Mouse (Mus musculus) adrenal gland (tissue): ENCODE results near the gene Camkk1.

Experiments
- intact Hi-C: fragments of 180-260 bp; cut with DNase I; formaldehyde crosslinking; loops from one replicate; pipeline ENCODE4 v1.15.1; 2025
- long read RNA-seq, 2 experiments: library from polyadenylated mRNA; unstranded; transcript quantifications; one replicate each; pipeline ENCODE4 v2.0.0; 2020; ENCODE audit warnings: borderline replicate concordance in 1 of 2; ENCODE audit not compliant: insufficient replicate concordance in 1 of 2

Gene Camkk1
- long read RNA-seq, experiment 1, partial matches to known transcripts, result 0 of 4 reads
- long read RNA-seq, experiment 1, other reads (novel, unspliced or antisense), result 2 of 4 reads
- long read RNA-seq, experiment 2, transcript Camkk1-201 (16 exons, 3,424 nt), result major isoform, 5 of 9 reads
- long read RNA-seq, experiment 2, partial matches to known transcripts, result 0 of 9 reads
- long read RNA-seq, experiment 2, other reads (novel, unspliced or antisense), result 4 of 9 reads

- intact Hi-C loops, result no loop called here
Observed at GRCm38 (mm10) chr11:73018471-73019146, at the start of gene Camkk1. Gene Camkk1, plus strand, starts transcription at chr11:73019008.

GRCm38 (mm10) chr11:72974995-72975503 is 43.8 kb upstream of the Camkk1 start:
- intact Hi-C loops, result no loop called here

GRCm38 (mm10) chr11:72982516-72982915 is 36.3 kb upstream of the Camkk1 start:
- intact Hi-C loops, result loop anchor here (5.0 kb wide), 2 partner anchors 40 to 55 kb away; no protein-coding TSS in a partner anchor

- intact Hi-C loops, result loop anchor here (5.0 kb wide), 2 partner anchors 41 to 56 kb away; no protein-coding TSS in a partner anchor
Observed at GRCm38 (mm10) chr11:72983283-72983682, 35.5 kb upstream of the Camkk1 start.

- intact Hi-C loops, result no loop called here
Observed at GRCm38 (mm10) chr11:72986745-72987144, 32.1 kb upstream of the Camkk1 start.

GRCm38 (mm10) chr11:72987234-72987633 is 31.6 kb upstream of the Camkk1 start:
- intact Hi-C loops, result no loop called here

- intact Hi-C loops, result no loop called here
Observed at GRCm38 (mm10) chr11:72987807-72988206, 31.0 kb upstream of the Camkk1 start.

GRCm38 (mm10) chr11:72989044-72989443 is 29.8 kb upstream of the Camkk1 start:
- intact Hi-C loops, result no loop called here

- intact Hi-C loops, result no loop called here
Observed at GRCm38 (mm10) chr11:72990688-72991087, 28.1 kb upstream of the Camkk1 start.

GRCm38 (mm10) chr11:72991961-72992360 is 26.8 kb upstream of the Camkk1 start:
- intact Hi-C loops, result no loop called here

GRCm38 (mm10) chr11:72996346-72996745 is 22.5 kb upstream of the Camkk1 start:
- intact Hi-C loops, result no loop called here

- intact Hi-C loops, result no loop called here
Observed at GRCm38 (mm10) chr11:72996781-72997180, 22.0 kb upstream of the Camkk1 start.

- intact Hi-C loops, result no loop called here
Observed at GRCm38 (mm10) chr11:72997529-72998326, 21.1 kb upstream of the Camkk1 start.

GRCm38 (mm10) chr11:72998771-72999170 is 20.0 kb upstream of the Camkk1 start, which contains the start of gene P2rx1:
Gene P2rx1, plus strand, starts transcription at chr11:72999103.
- intact Hi-C loops, result no loop called here

GRCm38 (mm10) chr11:73001029-73001428 is 17.8 kb upstream of the Camkk1 start:
- intact Hi-C loops, result loop anchor here (1.0 kb wide), 1 partner anchor 75 kb away; no protein-coding TSS in a partner anchor

GRCm38 (mm10) chr11:73006377-73006776 is 12.4 kb upstream of the Camkk1 start:
- intact Hi-C loops, result loop anchor here (1.0 to 5.0 kb wide), 3 partner anchors 33 to 101 kb away; no protein-coding TSS in a partner anchor

- intact Hi-C loops, result loop anchor here (2.0 to 5.0 kb wide), 2 partner anchors 42 to 100 kb away; no protein-coding TSS in a partner anchor
Observed at GRCm38 (mm10) chr11:73007113-73007512, 11.7 kb upstream of the Camkk1 start.

- intact Hi-C loops, result loop anchor here (2.0 to 5.0 kb wide), 2 partner anchors 41 to 99 kb away; no protein-coding TSS in a partner anchor
Observed at GRCm38 (mm10) chr11:73007698-73008481, 10.9 kb upstream of the Camkk1 start.

GRCm38 (mm10) chr11:73008826-73009225 is 10.0 kb upstream of the Camkk1 start:
- intact Hi-C loops, result loop anchor here (5.0 kb wide), 1 partner anchor 98 kb away; no protein-coding TSS in a partner anchor

- intact Hi-C loops, result loop anchor here (5.0 kb wide), 1 partner anchor 98 kb away; no protein-coding TSS in a partner anchor
Observed at GRCm38 (mm10) chr11:73009531-73010274, 9.1 kb upstream of the Camkk1 start.
